Mouse (Mus musculus): ENCODE data around the gene Rab35. TPM values are rescaled to one million over a fixed set of nuclear protein-coding genes. Genes with fewer than 3 reads are reported as not detected.

Gene Rab35
- total RNA-seq, 2 experiments from 2014 or later = 62.9 to 68.8 TPM

- no peak for DNase-seq
These were observed 17.2 kb downstream of the Rab35 start for GRCm38 (mm10) chr5:115648876-115649275.

- peak; percentile 40 to 63 for DNase-seq
These were observed 18.0 kb downstream of the Rab35 start for GRCm38 (mm10) chr5:115649699-115650098.

- no peak for DNase-seq
These were observed 19.2 kb downstream of the Rab35 start for GRCm38 (mm10) chr5:115650885-115651284.

DNA sequence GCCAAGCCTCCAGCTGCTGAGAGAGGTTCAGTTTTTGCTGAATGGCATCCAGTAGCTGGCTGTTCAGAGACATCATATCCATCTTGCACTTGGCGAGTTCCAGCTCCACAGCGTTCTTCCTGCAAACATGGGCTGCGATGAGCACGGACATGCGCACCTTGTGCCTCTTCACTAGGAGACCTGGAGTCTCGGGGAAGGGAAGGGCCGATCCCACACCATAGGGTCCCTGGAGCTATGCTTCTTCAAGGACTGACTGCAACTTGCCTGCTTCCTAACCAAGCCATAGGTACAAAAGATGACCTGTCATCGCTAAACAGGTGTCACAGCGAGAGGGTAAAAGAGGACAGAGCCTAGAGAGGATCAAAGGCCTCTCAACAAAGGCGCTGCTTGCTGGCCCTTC is 20.1 kb downstream of the Rab35 start:
- no peak for DNase-seq

GRCm38 (mm10) chr5:115652681-115653575 is 21.2 kb downstream of the Rab35 start:
- DNase-seq = peak; percentile 99 to 100

DNA sequence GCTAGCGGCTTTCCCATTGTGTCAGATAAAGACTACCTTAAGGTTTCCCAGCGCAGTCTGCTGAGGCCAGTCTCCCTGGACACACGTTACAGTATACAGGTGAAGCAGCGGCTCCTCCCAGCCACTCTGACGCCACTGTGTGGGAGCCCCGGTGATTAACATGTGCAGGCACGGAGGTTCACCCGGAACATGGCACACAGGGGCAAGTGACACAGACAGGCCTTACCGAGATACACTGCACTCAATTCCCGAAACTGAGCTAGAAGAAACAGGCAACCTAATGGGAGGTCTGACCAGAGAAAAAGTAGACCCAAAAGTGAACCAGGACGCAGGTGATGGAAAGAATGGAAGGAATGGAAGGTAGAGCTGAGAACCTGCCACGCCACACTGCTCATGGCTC is 22.1 kb downstream of the Rab35 start:
- no peak for DNase-seq

- no peak for DNase-seq
These were observed 25.0 kb downstream of the Rab35 start for GRCm38 (mm10) chr5:115656677-115657076.

GRCm38 (mm10) chr5:115657234-115657633 is 25.5 kb downstream of the Rab35 start:
- no peak for DNase-seq

DNA sequence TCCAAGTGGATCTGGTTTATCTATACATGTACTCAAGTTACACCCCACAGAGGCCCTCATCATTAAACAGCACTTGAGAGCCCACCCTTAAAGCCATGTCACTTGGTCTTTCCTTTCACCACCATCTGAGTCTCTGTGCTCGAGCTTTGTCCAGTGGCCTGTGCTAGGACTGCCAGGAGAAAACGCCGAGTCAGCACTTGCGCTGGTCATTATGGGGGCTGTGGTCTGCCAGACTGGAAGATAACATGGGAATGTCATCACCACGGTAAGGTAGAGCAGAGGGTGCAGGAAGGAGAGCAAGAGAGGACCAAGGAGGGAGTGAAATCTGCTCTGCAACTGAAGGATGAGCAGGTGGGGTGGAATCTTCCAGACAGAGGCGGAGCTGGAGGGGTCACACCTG is 26.6 kb downstream of the Rab35 start:
- no peak for DNase-seq

DNA sequence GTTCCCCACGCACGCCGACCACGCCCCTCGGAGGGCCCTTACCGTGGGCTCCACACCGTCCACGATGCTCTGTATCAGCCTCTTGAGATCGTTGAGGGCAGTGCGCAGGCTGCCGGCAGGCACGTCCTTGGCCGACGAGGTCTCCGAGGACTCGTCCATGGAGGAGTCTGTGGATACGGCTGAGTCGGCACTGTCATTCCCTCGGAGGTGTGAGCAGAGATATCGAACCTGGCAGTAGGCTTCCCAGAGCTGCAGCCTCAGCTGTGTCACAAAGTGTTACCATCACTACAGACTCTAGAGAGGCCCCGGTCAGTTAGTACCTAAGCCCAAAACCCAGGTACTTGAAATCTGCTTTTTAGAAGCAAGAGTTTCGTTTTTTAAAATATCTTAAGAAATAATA is 30.9 kb downstream of the Rab35 start:
- DNase-seq = no peak

GRCm38 (mm10) chr5:115666366-115667065 is 34.8 kb downstream of the Rab35 start:
- DNase-seq = no peak

DNA sequence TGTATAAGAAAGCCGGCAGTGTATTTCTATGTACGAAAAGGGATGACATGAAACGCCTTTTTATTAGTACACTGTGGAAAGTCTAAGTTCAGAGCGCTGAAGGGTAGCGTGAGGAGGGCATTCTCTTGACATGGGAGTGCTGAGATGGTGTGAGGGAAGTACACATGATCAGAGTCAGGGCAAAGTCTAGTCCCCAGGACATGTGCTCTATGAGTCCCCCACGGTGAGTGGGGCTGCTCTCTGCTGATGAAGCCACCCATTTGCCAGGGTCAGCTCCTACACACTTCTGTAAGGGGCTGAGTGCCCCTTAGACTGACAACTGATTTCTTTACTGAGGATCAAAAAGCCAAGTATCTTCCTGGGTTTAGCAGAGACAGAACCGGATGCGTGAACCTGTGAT is 35.5 kb downstream of the Rab35 start:
- no peak for DNase-seq

- DNase-seq = no peak
These were observed 36.2 kb downstream of the Rab35 start for GRCm38 (mm10) chr5:115667894-115668293.

GRCm38 (mm10) chr5:115668986-115669385 is 37.3 kb downstream of the Rab35 start:
- no peak for DNase-seq

GRCm38 (mm10) chr5:115669974-115670373 is 38.3 kb downstream of the Rab35 start:
- no peak for DNase-seq

GRCm38 (mm10) chr5:115670406-115670805 is 38.7 kb downstream of the Rab35 start:
- DNase-seq = no peak

DNA sequence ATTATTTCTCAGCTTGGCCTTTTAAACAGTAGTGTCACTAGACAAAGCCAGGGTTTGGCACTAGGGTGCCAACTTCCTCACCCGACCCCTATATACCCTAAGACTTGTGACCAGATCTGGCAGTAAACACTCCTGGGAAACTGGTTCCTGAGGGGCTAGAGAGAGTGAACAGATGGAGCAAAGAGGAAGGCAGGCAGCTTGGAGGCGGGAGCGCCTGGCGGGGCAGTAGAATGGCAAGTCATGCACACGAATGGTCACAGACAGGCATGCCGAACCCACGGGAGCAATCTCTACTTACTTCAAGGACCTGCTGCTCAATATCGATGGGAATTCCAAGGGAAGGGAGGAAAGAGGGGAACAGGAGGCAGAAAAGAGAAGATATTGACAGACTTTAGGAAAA is 40.1 kb downstream of the Rab35 start:
- no peak for DNase-seq

DNA sequence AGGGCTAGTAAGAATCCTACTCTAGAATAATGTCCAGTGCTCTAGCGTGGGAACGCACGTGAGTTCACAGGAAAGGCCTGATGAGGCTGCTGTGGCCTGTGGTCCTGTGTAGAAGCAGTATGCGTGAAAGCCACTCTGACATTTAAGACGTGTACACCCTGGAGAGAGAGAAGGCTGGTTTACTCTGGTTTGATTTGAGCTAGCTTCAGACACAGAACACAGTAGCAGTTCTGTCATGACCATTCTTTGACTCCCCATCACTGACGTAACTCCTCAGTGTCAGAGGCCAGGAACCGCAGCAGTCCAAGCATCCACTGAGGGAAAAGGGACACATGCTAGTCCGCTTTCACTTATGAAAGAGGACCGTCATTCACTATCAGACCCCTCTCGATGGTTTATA is 53.4 kb downstream of the Rab35 start:
- no peak for DNase-seq

- no peak for DNase-seq
These were observed 55.0 kb downstream of the Rab35 start for GRCm38 (mm10) chr5:115686716-115687115.

DNA sequence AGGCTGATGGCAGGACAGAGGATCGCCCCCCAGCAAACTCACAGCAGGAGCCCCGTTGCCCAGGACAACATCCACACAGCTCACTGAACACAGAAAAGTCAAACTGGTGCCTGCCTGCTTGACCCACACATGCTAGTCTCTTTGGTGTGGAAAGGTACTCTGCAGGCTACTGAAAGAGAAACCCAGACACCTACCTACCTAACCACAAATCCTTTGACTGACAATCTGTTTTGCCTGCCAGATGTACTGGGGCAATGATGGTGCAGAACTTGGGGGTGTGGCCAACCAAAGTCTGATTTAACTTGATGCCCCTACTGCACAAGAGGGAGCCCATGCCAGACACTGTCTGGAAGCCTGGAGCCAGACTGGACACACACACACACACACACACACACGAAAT is 61.6 kb downstream of the Rab35 start:
- DNase-seq = no peak

DNA sequence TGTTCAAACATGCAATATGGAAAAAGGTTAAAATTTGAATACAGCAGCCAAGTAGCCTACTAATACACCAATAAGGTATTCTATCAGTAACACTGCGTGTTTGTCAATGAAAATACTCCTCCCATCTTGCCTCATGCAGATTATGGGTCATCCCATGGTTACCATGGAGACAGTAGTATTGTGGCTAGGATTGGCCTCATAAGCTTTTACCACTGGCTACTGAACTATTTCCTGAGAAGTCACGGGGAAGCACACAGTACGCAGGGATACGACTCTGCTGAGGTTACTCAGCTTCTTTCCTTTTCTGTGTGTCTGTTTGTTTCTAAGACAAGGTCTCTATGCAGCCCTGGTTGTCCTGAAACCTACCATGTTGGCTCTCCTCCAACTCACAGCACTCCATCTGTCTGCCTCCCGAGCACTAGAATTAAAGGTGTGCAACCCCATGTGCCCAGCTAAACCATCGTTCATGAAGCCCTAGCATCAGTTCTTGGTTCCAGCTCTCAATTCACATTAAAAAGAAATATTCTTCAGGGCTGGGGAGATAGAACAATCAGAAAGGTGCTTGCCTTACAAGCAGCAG is 63.6 kb downstream of the Rab35 start:
- no peak for DNase-seq

GRCm38 (mm10) chr5:115696811-115697210 is 65.1 kb downstream of the Rab35 start:
- DNase-seq = no peak

All from adrenal gland, postnatal 36 days (tissue).